Mouse (Mus musculus): ENCODE data around the gene Vps11. TPM values are rescaled to one million over a fixed set of nuclear protein-coding genes. Genes with fewer than 3 reads are reported as not detected.
"Not testable (repeated sequence)": the region's sequence is repeated elsewhere in the genome, so short reads cannot be mapped to it uniquely, and the experiment has no call there.

Gene Vps11
- polyA plus RNA-seq, 1 experiment from 2014 or later: 35.2 TPM

GRCm38 (mm10) chr9:44300001-44300400, 61.5 kb downstream of the Vps11 start:
- not testable (repeated sequence) for ATAC-seq (ENCODE audit: low FRiP score); H3K4me1 ChIP-seq; H3K27me3 ChIP-seq; H3K9me3 ChIP-seq (replicated peaks); H3K9ac ChIP-seq; H3K4me3 ChIP-seq; H3K4me2 ChIP-seq (replicated peaks); H3K27ac ChIP-seq
- whole genome bisulfite sequencing: 99% methylated on average over 3 of the region's 3 CpGs
- H3K36me3 ChIP-seq: peaks cover 71% of the 10 kb centered on the region

Small RNA genes within 50 kb of the gene (microRNA-seq; reads per million reads assigned to microRNA genes)
- not detected for gene Gm44335
- gene Mir7085: not detected

Other genes starting within 250 kb of the Vps11 start
- 0.26 and 0.30 TPM in 2 replicates for gene Gm49380, start 248.2 kb downstream of the Vps11 start, polyA plus RNA-seq (2016; fragmentation: Nextera tagmentation; extraction: Ambion mirVana)
- 57.1 and 61.4 TPM in 2 replicates for gene Rnf26, start 248.2 kb downstream of the Vps11 start, polyA plus RNA-seq (2016; fragmentation: Nextera tagmentation; extraction: Ambion mirVana)
- gene Mcam, start 227.2 kb downstream of the Vps11 start, polyA plus RNA-seq (2016; fragmentation: Nextera tagmentation; extraction: Ambion mirVana): 14.5 and 15.4 TPM in 2 replicates
- 26.2 and 30.5 TPM in 2 replicates for gene Cbl, start 127.6 kb downstream of the Vps11 start, polyA plus RNA-seq (2016; fragmentation: Nextera tagmentation; extraction: Ambion mirVana)
- not detected in 2 replicates for gene Ccdc153, start 121.0 kb downstream of the Vps11 start, polyA plus RNA-seq (2016; fragmentation: Nextera tagmentation; extraction: Ambion mirVana)
- gene Pdzd3, start 110.2 kb downstream of the Vps11 start, polyA plus RNA-seq (2016; fragmentation: Nextera tagmentation; extraction: Ambion mirVana): 0.15 TPM in 1 of 2 replicates, not detected in the other
- gene Nlrx1, start 93.1 kb downstream of the Vps11 start, polyA plus RNA-seq (2016; fragmentation: Nextera tagmentation; extraction: Ambion mirVana): 5.1 and 5.6 TPM in 2 replicates
- 12.9 and 13.5 TPM in 2 replicates for gene Abcg4, start 73.1 kb downstream of the Vps11 start, polyA plus RNA-seq (2016; fragmentation: Nextera tagmentation; extraction: Ambion mirVana)
- 28.9 and 32.5 TPM in 2 replicates for gene Hinfp, start 56.0 kb downstream of the Vps11 start, polyA plus RNA-seq (2016; fragmentation: Nextera tagmentation; extraction: Ambion mirVana)
- 20.2 and 22.2 TPM in 2 replicates for gene C2cd2l, start 41.4 kb downstream of the Vps11 start, polyA plus RNA-seq (2016; fragmentation: Nextera tagmentation; extraction: Ambion mirVana)
- gene Dpagt1, start 35.7 kb downstream of the Vps11 start, polyA plus RNA-seq (2016; fragmentation: Nextera tagmentation; extraction: Ambion mirVana): 37.3 and 41.3 TPM in 2 replicates
- 273 and 290 TPM in 2 replicates for gene H2afx, start 27.0 kb downstream of the Vps11 start, polyA plus RNA-seq (2016; fragmentation: Nextera tagmentation; extraction: Ambion mirVana)
- gene Hmbs, start 17.4 kb downstream of the Vps11 start, polyA plus RNA-seq (2016; fragmentation: Nextera tagmentation; extraction: Ambion mirVana): 99.4 and 103 TPM in 2 replicates
- 35.8 and 39.1 TPM in 2 replicates for gene Hyou1, start 17.8 kb upstream of the Vps11 start, polyA plus RNA-seq (2016; fragmentation: Nextera tagmentation; extraction: Ambion mirVana)
- gene Slc37a4, start 35.2 kb upstream of the Vps11 start, polyA plus RNA-seq (2016; fragmentation: Nextera tagmentation; extraction: Ambion mirVana): 38.7 TPM in 2 replicates
- gene Rps25, start 45.5 kb upstream of the Vps11 start, polyA plus RNA-seq (2016; fragmentation: Nextera tagmentation; extraction: Ambion mirVana): 1,265 and 1,340 TPM in 2 replicates
- gene Trappc4, start 45.9 kb upstream of the Vps11 start, polyA plus RNA-seq (2016; fragmentation: Nextera tagmentation; extraction: Ambion mirVana): 256 and 259 TPM in 2 replicates
- gene Ccdc84, start 56.9 kb upstream of the Vps11 start, polyA plus RNA-seq (2016; fragmentation: Nextera tagmentation; extraction: Ambion mirVana): 32.9 and 36.7 TPM in 2 replicates
- gene Foxr1, start 79.5 kb upstream of the Vps11 start, polyA plus RNA-seq (2016; fragmentation: Nextera tagmentation; extraction: Ambion mirVana): not detected in 2 replicates
- gene Upk2, start 93.3 kb upstream of the Vps11 start, polyA plus RNA-seq (2016; fragmentation: Nextera tagmentation; extraction: Ambion mirVana): not detected in 2 replicates
- 12.3 and 15.5 TPM in 2 replicates for gene Bcl9l, start 121.2 kb upstream of the Vps11 start, polyA plus RNA-seq (2016; fragmentation: Nextera tagmentation; extraction: Ambion mirVana)
- not detected in 2 replicates for gene Cxcr5, start 200.2 kb upstream of the Vps11 start, polyA plus RNA-seq (2016; fragmentation: Nextera tagmentation; extraction: Ambion mirVana)
- gene Ddx6, start 243.2 kb upstream of the Vps11 start, polyA plus RNA-seq (2016; fragmentation: Nextera tagmentation; extraction: Ambion mirVana): 25.9 and 26.8 TPM in 2 replicates